Mouse (Mus musculus) adipose tissue, adult 10 weeks (tissue): ENCODE measurements around the gene Gm21996. TPM values are rescaled to one million over a fixed set of nuclear protein-coding genes. Genes with fewer than 3 reads are reported as not detected.

ENCODE experiments used
- polyA plus RNA-seq: library from polyadenylated mRNA; stranded (reverse); fragments of 350-450 nt; fragmentation: Illumina TruSeq; extraction: RNeasy Lipid Tissue Mini Kit (QIAGEN cat#74804); gene quantifications from one replicate; pipeline ENCODE4 v1.2.3, GENCODE M21; 2014; ENCODE audit warnings: low read depth, low replicate concordance

Gm21996 gene
- polyA plus RNA-seq = not detected

DNA sequence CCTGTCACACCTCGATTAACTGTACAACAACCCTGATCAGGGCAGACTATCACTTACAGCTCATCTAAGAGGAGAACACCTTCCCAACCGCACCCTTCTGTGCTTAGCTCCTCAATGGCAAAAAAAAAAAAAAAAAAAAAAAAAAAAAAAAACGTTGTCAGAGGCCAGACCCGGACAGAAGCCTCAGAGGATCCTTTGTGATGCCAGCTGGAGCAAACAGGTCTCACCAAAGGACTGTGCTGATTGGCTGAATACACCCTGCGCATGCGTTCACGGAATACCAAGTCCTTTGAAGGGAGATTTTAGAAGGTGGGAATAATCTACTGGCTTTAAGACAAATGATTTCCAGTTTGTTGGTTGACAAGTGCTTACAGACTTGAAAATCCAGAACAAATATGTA is at the start of gene Gm21996:
Gene Gm21996 (minus strand): TSS at position 101 of the 400 bp plus-strand sequence.

